Mouse (Mus musculus) cerebellum, adult 2 months (tissue): Measurements from ENCODE around the gene Sdk2.

ENCODE experiments used
- CTCF ChIP-seq: fragments of 200-500 bp; IDR thresholded peaks from 2 replicates; pipeline ENCODE4 v1.5.1; 2011; ENCODE audit warnings: low read depth, mild to moderate bottlenecking, control low read depth, low read length, moderate library complexity, borderline replicate concordance; ENCODE audit not compliant: insufficient read depth
- POLR2A ChIP-seq: fragments of 200-500 bp; IDR thresholded peaks from 2 replicates; pipeline ENCODE4 v1.6.1; 2011; ENCODE audit warnings: low read length, control low read depth, borderline replicate concordance; ENCODE audit not compliant: insufficient read depth

DNA sequence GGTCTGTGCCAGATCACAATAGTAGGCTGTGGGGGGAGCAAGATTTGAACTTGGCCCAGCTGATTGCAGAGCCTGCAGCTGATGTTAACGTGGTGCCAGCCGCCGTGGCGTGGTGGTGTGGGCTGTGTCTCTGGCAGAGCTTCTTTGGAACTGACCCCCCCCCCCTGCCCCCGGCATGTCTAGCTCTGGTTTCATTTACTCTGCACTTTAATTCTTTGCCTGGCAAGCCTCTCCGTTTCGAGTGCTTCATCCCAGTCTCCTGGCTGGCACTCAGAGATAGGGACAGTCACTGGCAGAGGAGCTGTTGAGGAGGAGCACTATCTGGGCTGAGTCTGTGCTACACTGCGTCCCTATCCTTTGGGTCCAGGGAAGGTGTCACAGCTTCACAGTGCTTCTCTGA, 75.0 kb downstream of the Sdk2 start:
- TF ChIP-seq CTCF (no peak), POLR2A (no peak)
